Mouse (Mus musculus) adrenal gland, adult 2 months (tissue): ENCODE measurements around the gene Duxf3. TPM values are rescaled to one million over a fixed set of nuclear protein-coding genes. Genes with fewer than 3 reads are reported as not detected.
"Not testable (repeated sequence)": the region's sequence is repeated elsewhere in the genome, so short reads cannot be mapped to it uniquely, and the experiment has no call there.

ENCODE experiments used
- DNase-seq: peaks from one replicate; pipeline ENCODE4 v3.0.0; 2021
- long read RNA-seq: library from polyadenylated mRNA; stranded (forward); transcript quantifications from one replicate; pipeline ENCODE4 v2.0.0, GENCODE M21; 2021
- polyA plus RNA-seq: library from polyadenylated mRNA; depleted of rRNA; stranded (reverse); fragments of >200 nt; gene quantifications from 2 replicates; pipeline ENCODE4 v1.2.3, GENCODE M21; 2012; rRNA removed
- total RNA-seq, 2 experiments: library from RNA; stranded (reverse); gene quantifications; 2 replicates each; pipeline ENCODE4 v1.2.3; 2021

Gene Duxf3
- total RNA-seq = not detected
- polyA plus RNA-seq = not detected in 2 replicates
- long read RNA-seq = 0 reads

- not testable (repeated sequence) for DNase-seq
Observed at GRCm38 (mm10) chr10:58232641-58232969, at the start of gene Duxf3. Gene Duxf3 (minus strand): TSS chr10:58232675.

- no peak for DNase-seq
Observed at GRCm38 (mm10) chr10:58282238-58282637, 49.8 kb upstream of the Duxf3 start.

GRCm38 (mm10) chr10:58258466-58258865, 26.0 kb upstream of the Duxf3 start:
- peak; percentile 49 for DNase-seq

GRCm38 (mm10) chr10:58255954-58256353, 23.5 kb upstream of the Duxf3 start:
- no peak for DNase-seq

- peak; percentile 96 for DNase-seq
Observed at GRCm38 (mm10) chr10:58255213-58255892, 22.9 kb upstream of the Duxf3 start, which contains the start of gene Gcc2. Gene Gcc2 (plus strand): TSS chr10:58255497.

- peak; percentile 40 for DNase-seq
Observed at GRCm38 (mm10) chr10:58254635-58255175, 22.2 kb upstream of the Duxf3 start.

- DNase-seq = no peak
Observed at GRCm38 (mm10) chr10:58249535-58249934, 17.1 kb upstream of the Duxf3 start.

GRCm38 (mm10) chr10:58238984-58239740, 6.7 kb upstream of the Duxf3 start:
- peak; percentile 49 for DNase-seq

GRCm38 (mm10) chr10:58236613-58237012, 4.1 kb upstream of the Duxf3 start, which contains the start of gene Gm4981:
Gene Gm4981 (minus strand): TSS chr10:58236701.
- DNase-seq = no peak

- not testable (repeated sequence) for DNase-seq
Observed at GRCm38 (mm10) chr10:58234985-58235384, 2.5 kb upstream of the Duxf3 start.

GRCm38 (mm10) chr10:58233740-58234121, 1.3 kb upstream of the Duxf3 start:
- DNase-seq = not testable (repeated sequence)

GRCm38 (mm10) chr10:58233054-58233739, 722 bp upstream of the Duxf3 start:
- not testable (repeated sequence) for DNase-seq

GRCm38 (mm10) chr10:58231779-58232640, 465 bp downstream of the Duxf3 start:
- peak; percentile 68 for DNase-seq

- DNase-seq = not testable (repeated sequence)
Observed at GRCm38 (mm10) chr10:58231088-58231487, 1.4 kb downstream of the Duxf3 start.

- DNase-seq = not testable (repeated sequence)
Observed at GRCm38 (mm10) chr10:58230021-58230420, 2.5 kb downstream of the Duxf3 start.

- DNase-seq = peak; percentile 25
Observed at GRCm38 (mm10) chr10:58227798-58228197, 4.7 kb downstream of the Duxf3 start.

- DNase-seq = not testable (repeated sequence)
Observed at GRCm38 (mm10) chr10:58226357-58226756, 6.1 kb downstream of the Duxf3 start.

- peak; percentile 44 for DNase-seq
Observed at GRCm38 (mm10) chr10:58224827-58225785, 7.4 kb downstream of the Duxf3 start, which contains the start of gene AW822073. Gene AW822073 (minus strand): TSS chr10:58224930.

- peak; percentile 63 for DNase-seq
Observed at GRCm38 (mm10) chr10:58223972-58224805, 8.3 kb downstream of the Duxf3 start.
